Mouse (Mus musculus) MEL (cell line): ENCODE measurements around the gene Morc3. TPM values are rescaled to one million over a fixed set of nuclear protein-coding genes. Genes with fewer than 3 reads are reported as not detected.

Experiments used
- DNase-seq: peaks from one replicate; pipeline ENCODE4 v3.0.0; 2011; ENCODE audit warnings: low read depth, low spot score
- H3K27ac ChIP-seq: 2 replicates; pipeline ENCODE4 v1.5.1; 2012; ENCODE audit warnings: low read depth, mild to moderate bottlenecking, control low read depth, low read length, moderate library complexity; ENCODE audit not compliant: control insufficient read depth
- H3K27me3 ChIP-seq, 2 experiments: fragments of 150-350 bp in 1 of 2; sonication (generic) in 1 of 2; 2 replicates each; pipeline ENCODE4 v1.6.1; 2012; ENCODE audit warnings: low read length in 2 of 2, mild to moderate bottlenecking in 2 of 2, improper control_type of control experiment in 1 of 2, moderate library complexity in 1 of 2; ENCODE audit not compliant: insufficient read depth in 2 of 2, control insufficient read depth in 1 of 2
- H3K36me3 ChIP-seq, 2 experiments: 2 replicates each; pipeline ENCODE4 v1.6.1; 2012 to 2014; ENCODE audit warnings: low read length in 2 of 2, improper control_type of control experiment in 1 of 2, inconsistent platforms in 1 of 2, mild to moderate bottlenecking in 1 of 2; ENCODE audit not compliant: insufficient read depth in 2 of 2, control insufficient read depth in 1 of 2
- H3K4me1 ChIP-seq, 2 experiments: fragments of 150-350 bp in 1 of 2; sonication (generic) in 1 of 2; 2 replicates each; pipeline ENCODE4 v1.6.1; 2012; ENCODE audit warnings: low read length in 2 of 2, improper control_type of control experiment in 1 of 2, mild to moderate bottlenecking in 1 of 2; ENCODE audit not compliant: insufficient read depth in 2 of 2, control insufficient read depth in 1 of 2
- H3K4me3 ChIP-seq, 2 experiments: fragments of 150-350 bp in 1 of 2; sonication (generic) in 1 of 2; 2 replicates each; pipeline ENCODE4 v1.5.1; 2012; ENCODE audit warnings: low read depth in 2 of 2, low read length in 2 of 2, mild to moderate bottlenecking in 2 of 2, moderate library complexity in 2 of 2, control low read depth in 1 of 2, improper control_type of control experiment in 1 of 2; ENCODE audit not compliant: control insufficient read depth in 1 of 2, insufficient read depth in 1 of 2
- H3K79me2 ChIP-seq: 2 replicates; pipeline ENCODE4 v1.6.1; 2012; ENCODE audit warnings: mild to moderate bottlenecking, low read length, moderate library complexity; ENCODE audit not compliant: control insufficient read depth, poor library complexity, insufficient read depth
- H3K9ac ChIP-seq: 2 replicates; pipeline ENCODE4 v1.6.1; 2012; ENCODE audit warnings: low read depth, mild to moderate bottlenecking, control low read depth, low read length, moderate library complexity; ENCODE audit not compliant: control insufficient read depth, poor library complexity, severe bottlenecking
- H3K9me3 ChIP-seq: fragments of 150-350 bp; sonication (generic); replicated peaks from 2 replicates; pipeline ENCODE4 v1.6.1; 2012; ENCODE audit warnings: mild to moderate bottlenecking, low read length, improper control_type of control experiment, moderate library complexity; ENCODE audit not compliant: insufficient read depth
- BHLHE40 ChIP-seq: IDR thresholded peaks from 2 replicates; pipeline ENCODE4 v1.6.1; 2012; ENCODE audit warnings: low read depth, mild to moderate bottlenecking, inconsistent platforms, low read length, improper control_type of control experiment, borderline replicate concordance
- CHD2 ChIP-seq: IDR thresholded peaks from 2 replicates; pipeline ENCODE4 v1.6.1; 2011; ENCODE audit warnings: low read length, improper control_type of control experiment
- ELF1 ChIP-seq: IDR thresholded peaks from 2 replicates; pipeline ENCODE4 v1.6.1; 2014; ENCODE audit warnings: low read depth, mild to moderate bottlenecking, inconsistent platforms, low read length, improper control_type of control experiment, moderate library complexity
- GATA1 ChIP-seq: IDR thresholded peaks from 2 replicates; pipeline ENCODE4 v1.6.1; 2011; ENCODE audit warnings: low read depth, low read length, improper control_type of control experiment
- JUND ChIP-seq: IDR thresholded peaks from 2 replicates; pipeline ENCODE4 v1.6.1; 2011; ENCODE audit warnings: low read depth, mild to moderate bottlenecking, improper control_type of control experiment, low read length
- MAX ChIP-seq: IDR thresholded peaks from 2 replicates; pipeline ENCODE4 v1.6.1; 2011; ENCODE audit warnings: low read length, improper control_type of control experiment
- MAZ ChIP-seq: IDR thresholded peaks from 2 replicates; pipeline ENCODE4 v1.6.1; 2012; ENCODE audit warnings: low read depth, mild to moderate bottlenecking, inconsistent platforms, low read length, improper control_type of control experiment
- MEF2A ChIP-seq: IDR thresholded peaks from 2 replicates; pipeline ENCODE4 v1.6.1; 2014; ENCODE audit warnings: low read depth, mild to moderate bottlenecking, inconsistent platforms, low read length, improper control_type of control experiment; ENCODE audit not compliant: poor library complexity, insufficient replicate concordance, severe bottlenecking; ENCODE audit errors: extremely low read depth
- MYC ChIP-seq: IDR thresholded peaks from 2 replicates; pipeline ENCODE4 v1.6.1; 2011; ENCODE audit warnings: low read depth, mild to moderate bottlenecking, low read length, improper control_type of control experiment, moderate library complexity
- POLR2A ChIP-seq, 2 experiments: IDR thresholded peaks; 2 replicates each; pipeline ENCODE4 v1.6.1; 2011 to 2012; ENCODE audit warnings: low read length in 2 of 2, mild to moderate bottlenecking in 2 of 2, control low read depth in 1 of 2, improper control_type of control experiment in 1 of 2, low read depth in 1 of 2, moderate library complexity in 1 of 2; ENCODE audit not compliant: control insufficient read depth in 1 of 2, insufficient read depth in 1 of 2, poor library complexity in 1 of 2
- POLR2AphosphoS5 ChIP-seq: IDR thresholded peaks from 2 replicates; pipeline ENCODE4 v1.6.1; 2012; ENCODE audit warnings: low read depth, borderline replicate concordance, mild to moderate bottlenecking, inconsistent platforms, low read length, moderate library complexity, mixed read lengths
- SIN3A ChIP-seq: IDR thresholded peaks from 2 replicates; pipeline ENCODE4 v1.6.1; 2012; ENCODE audit warnings: low read length, improper control_type of control experiment, inconsistent platforms
- SMC3 ChIP-seq: IDR thresholded peaks from 2 replicates; pipeline ENCODE4 v1.6.1; 2011; ENCODE audit warnings: low read depth, low read length, improper control_type of control experiment
- TBP ChIP-seq: IDR thresholded peaks from 2 replicates; pipeline ENCODE4 v1.8.0; 2011; ENCODE audit warnings: low read depth, low read length, improper control_type of control experiment
- polyA plus RNA-seq, 2 experiments: library from polyadenylated mRNA; stranded (reverse) in 1 of 2; unstranded in 1 of 2; fragments of >175 nt in 1 of 2; fragments of >200 nt in 1 of 2; gene quantifications; 2 replicates each; pipeline versions ENCODE4 v1.2.1 to v1.2.4; 2012; ENCODE audit warnings: low replicate concordance in 2 of 2, low read depth in 1 of 2; ENCODE audit not compliant: insufficient read length in 2 of 2, insufficient read depth in 1 of 2, missing spikeins in 1 of 2
- total RNA-seq: library from RNA; depleted of rRNA; stranded (reverse); fragments of 300-350 nt; gene quantifications from 2 replicates; pipeline ENCODE4 v1.2.3, GENCODE M21; 2012

The Morc3 gene
- total and polyA plus RNA-seq, 3 experiments: 23.3 to 276 (median 39.1) TPM

GRCm38 (mm10) chr16:93807167-93807566, 24.8 kb upstream of the Morc3 start:
- TF ChIP-seq SMC3 (no peak), MEF2A (no peak), JUND (no peak), MAX (no peak), CHD2 (no peak), TBP (no peak), GATA1 (no peak), POLR2AphosphoS5 (no peak), BHLHE40 (no peak), SIN3A (no peak), ELF1 (no peak), POLR2A (IDR thresholded peaks at IDR 0.05; ENCODE audit: control insufficient read depth in 1 of 2, insufficient read depth in 1 of 2, low read depth in 1 of 2, low read length in 2 of 2, poor library complexity in 1 of 2) (no peak), MYC (no peak)
- DNase-seq: no peak
- Histone ChIP-seq H3K27ac (no peak overlapping the region), H3K4me3 (no peak overlapping the region), H3K27me3 (no peaks in the 10 kb centered on the region), H3K9ac (no peak overlapping the region), H3K79me2 (no peaks in the 10 kb centered on the region), H3K36me3 (no peaks in the 10 kb centered on the region), H3K4me1 (no peaks in the 10 kb centered on the region), H3K9me3 (no peaks in the 10 kb centered on the region)

- DNase-seq: no peak
- H3K9ac ChIP-seq: no peak overlapping the region
- no peaks in the 10 kb centered on the region for H3K36me3 ChIP-seq
- H3K27ac ChIP-seq: no peak overlapping the region
- no peaks in the 10 kb centered on the region for H3K79me2 ChIP-seq
- H3K9me3 ChIP-seq: no peaks in the 10 kb centered on the region
- TF ChIP-seq MAZ: no peak
- H3K4me3 ChIP-seq: no peak overlapping the region
- H3K4me1 ChIP-seq: no peaks in the 10 kb centered on the region
- H3K27me3 ChIP-seq: no peaks in the 10 kb centered on the region
Measured at GRCm38 (mm10) chr16:93807961-93808554, 23.9 kb upstream of the Morc3 start.
